Mouse (Mus musculus) liver, embryonic 11.5 days (tissue): ENCODE measurements around the gene Tmc1. TPM values are rescaled to one million over a fixed set of nuclear protein-coding genes. Genes with fewer than 3 reads are reported as not detected.

Source experiments
- ATAC-seq: fragments of 200-750 bp; cut with Nextera tagmentation; replicated peaks from 2 replicates; pipeline ENCODE4 v1.8.0; 2017; ENCODE audit warnings: moderate number of reproducible peaks, mild to moderate bottlenecking, moderate TSS enrichment, moderate library complexity; ENCODE audit not compliant: low FRiP score
- DNase-seq: peaks from one replicate; pipeline ENCODE4 v3.0.0-alpha.2; 2017; ENCODE audit warnings: low spot score
- H3K27ac ChIP-seq: fragments of 300-500 bp; sonication (generic); 2 replicates; pipeline ENCODE4 v1.5.1; 2014; ENCODE audit warnings: mild to moderate bottlenecking, low read depth, low read length, control low read depth
- H3K27me3 ChIP-seq: fragments of 300-500 bp; sonication (generic); replicated peaks from 2 replicates; pipeline ENCODE4 v1.6.1; 2014; ENCODE audit warnings: low read length, mixed read lengths; ENCODE audit not compliant: control insufficient read depth, insufficient read depth
- H3K36me3 ChIP-seq: fragments of 300-500 bp; sonication (generic); 2 replicates; pipeline ENCODE4 v1.6.1; 2014; ENCODE audit warnings: mild to moderate bottlenecking, low read length, moderate library complexity, mixed read lengths; ENCODE audit not compliant: control insufficient read depth, insufficient read depth
- H3K4me1 ChIP-seq: fragments of 300-500 bp; sonication (generic); replicated peaks from 2 replicates; pipeline ENCODE4 v1.6.1; 2014; ENCODE audit warnings: low read length, mixed read lengths; ENCODE audit not compliant: control insufficient read depth, insufficient read depth
- H3K4me2 ChIP-seq: fragments of 300-500 bp; sonication (generic); 2 replicates; pipeline ENCODE4 v1.6.1; 2014; ENCODE audit warnings: mild to moderate bottlenecking, control low read depth, moderate library complexity
- H3K4me3 ChIP-seq: fragments of 300-500 bp; sonication (generic); 2 replicates; pipeline ENCODE4 v1.5.1; 2014; ENCODE audit warnings: low read depth, low read length, control low read depth
- H3K9ac ChIP-seq: fragments of 300-500 bp; sonication (generic); 2 replicates; pipeline ENCODE4 v1.6.1; 2014; ENCODE audit warnings: low read depth, low read length, control low read depth
- H3K9me3 ChIP-seq: fragments of 300-500 bp; sonication (generic); 2 replicates; pipeline ENCODE4 v1.6.1; 2016; ENCODE audit warnings: low read length, inconsistent platforms, mixed read lengths; ENCODE audit not compliant: control insufficient read depth
- WGBS: fragments of 180-500 bp; shearing (Covaris S2); extraction: QIAGEN DNeasy Blood & Tissue Kit; methylation state at CpG from one replicate; pipeline ENCODE4 v1.1.7; 2014; 5-methylcytosine and 5-hydroxymethylcytosine counted together
- polyA plus RNA-seq: library from polyadenylated mRNA; unstranded; fragments of >200 nt; fragmentation: Nextera tagmentation; extraction: Ambion mirVana; gene quantifications from 2 replicates; pipeline ENCODE4 v1.2.1, GENCODE M21; 2014

The Tmc1 gene
- polyA plus RNA-seq, 1 experiment from 2014 or later, result 0.04 TPM

DNA sequence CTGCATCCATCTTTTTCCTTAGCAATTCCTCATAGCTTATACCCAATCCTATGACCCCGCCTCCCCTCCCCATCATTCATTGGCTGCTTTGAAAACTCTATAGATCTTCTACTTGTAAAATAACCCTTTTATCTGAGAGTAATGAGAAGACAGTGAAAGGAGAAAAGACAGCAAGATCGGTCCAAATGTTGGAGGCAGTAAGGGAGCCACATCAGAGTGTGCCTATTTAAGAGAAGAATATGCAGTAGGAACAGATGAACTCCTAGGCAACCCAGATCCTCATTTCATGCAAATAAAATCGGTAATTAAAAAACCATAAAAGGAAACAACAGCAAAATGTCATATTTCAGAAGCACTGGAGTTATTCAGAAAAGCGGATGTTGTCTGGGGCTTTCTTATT is 35.8 kb downstream of the Tmc1 start:
- Histone ChIP-seq H3K4me3 (no peak overlapping the region), H3K27ac (no peak overlapping the region), H3K36me3 (no peaks in the 10 kb centered on the region), H3K4me2 (no peak overlapping the region), H3K4me1 (no peaks in the 10 kb centered on the region), H3K27me3 (no peaks in the 10 kb centered on the region), H3K9me3 (no peaks in the 10 kb centered on the region), H3K9ac (no peak overlapping the region)
- DNase-seq (no peak), ATAC-seq (no peak)
- WGBS, result 78% methylated on average over 4 of the region's 4 CpGs

DNA sequence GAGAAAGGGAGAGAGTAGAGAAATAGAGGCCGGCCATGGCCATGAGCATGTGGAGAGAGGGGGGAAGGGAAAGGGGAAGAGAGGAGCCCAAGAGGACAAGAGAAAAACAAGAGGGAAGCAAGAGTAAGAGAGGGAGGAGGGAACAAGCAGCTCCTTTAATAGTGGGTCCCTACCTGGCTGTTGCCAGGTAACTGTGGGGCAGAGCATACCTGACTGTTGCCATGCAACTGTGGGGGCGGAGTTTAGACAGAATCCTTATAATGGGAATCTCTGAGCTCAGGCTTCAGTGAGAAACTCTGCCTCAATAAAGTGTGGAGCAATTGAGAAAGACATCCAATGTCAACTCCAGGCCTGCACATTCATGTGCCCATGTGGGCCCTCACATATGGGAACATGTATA is 38.9 kb downstream of the Tmc1 start:
- Histone ChIP-seq H3K4me1 (no peaks in the 10 kb centered on the region), H3K27ac (no peak overlapping the region), H3K9me3 (no peaks in the 10 kb centered on the region), H3K4me3 (no peak overlapping the region), H3K9ac (no peak overlapping the region), H3K4me2 (no peak overlapping the region), H3K36me3 (no peaks in the 10 kb centered on the region), H3K27me3 (no peaks in the 10 kb centered on the region)
- DNase-seq (no peak), ATAC-seq (no peak)
- 89% methylated on average over 2 of the region's 2 CpGs for WGBS

DNA sequence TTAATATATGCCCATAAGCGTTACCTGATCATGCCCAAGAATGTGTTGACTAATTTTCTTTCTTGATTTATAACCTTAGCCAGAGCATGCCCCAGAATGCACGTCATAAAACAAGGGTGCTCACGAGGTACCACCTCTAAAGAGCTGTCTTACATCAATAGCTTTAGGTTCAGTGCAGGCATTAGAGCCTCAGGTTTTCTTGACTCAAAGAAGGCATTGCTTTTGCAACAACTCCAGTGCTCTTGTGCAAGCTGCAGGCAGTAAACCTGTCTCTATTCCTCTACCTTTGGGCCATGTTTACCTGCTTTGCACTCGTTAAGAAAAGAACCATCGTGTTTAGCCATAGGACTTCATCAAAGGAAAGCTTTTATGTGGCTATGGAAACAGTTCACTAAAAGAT is 43.6 kb downstream of the Tmc1 start:
- Histone ChIP-seq H3K36me3 (no peaks in the 10 kb centered on the region), H3K27me3 (no peaks in the 10 kb centered on the region), H3K4me2 (no peak overlapping the region), H3K9me3 (no peaks in the 10 kb centered on the region), H3K4me1 (no peaks in the 10 kb centered on the region), H3K4me3 (no peak overlapping the region), H3K27ac (no peak overlapping the region), H3K9ac (no peak overlapping the region)
- 74% methylated on average over 5 of the region's 5 CpGs for WGBS
- ATAC-seq (no peak), DNase-seq (no peak)

DNA sequence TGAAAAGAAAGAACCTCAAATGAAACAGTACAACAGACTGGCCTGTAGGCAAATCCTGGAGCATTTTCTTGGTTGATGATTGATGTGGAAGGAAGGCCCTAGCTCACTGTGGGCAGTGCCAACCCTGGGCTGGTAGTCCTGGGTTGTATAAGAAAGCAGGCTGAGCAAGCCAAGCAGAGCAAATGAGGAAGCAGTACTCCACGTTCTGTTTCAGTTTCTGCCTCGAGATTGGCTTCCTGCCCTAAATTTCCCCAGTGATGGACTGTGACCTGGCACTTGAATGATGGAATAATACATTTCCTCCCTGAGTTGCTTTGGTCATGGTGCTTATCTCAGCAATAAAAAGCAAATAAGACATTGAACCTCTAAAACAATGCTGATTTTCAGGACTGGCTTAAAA is 72.8 kb downstream of the Tmc1 start:
- Histone ChIP-seq H3K27ac (no peak overlapping the region), H3K4me3 (no peak overlapping the region), H3K9ac (no peak overlapping the region), H3K4me2 (no peak overlapping the region), H3K4me1 (no peaks in the 10 kb centered on the region), H3K9me3 (no peaks in the 10 kb centered on the region), H3K36me3 (no peaks in the 10 kb centered on the region), H3K27me3 (no peaks in the 10 kb centered on the region)
- DNase-seq, result no peak
- WGBS, result 60% methylated on average over 2 of the region's 2 CpGs
- no peak for ATAC-seq

DNA sequence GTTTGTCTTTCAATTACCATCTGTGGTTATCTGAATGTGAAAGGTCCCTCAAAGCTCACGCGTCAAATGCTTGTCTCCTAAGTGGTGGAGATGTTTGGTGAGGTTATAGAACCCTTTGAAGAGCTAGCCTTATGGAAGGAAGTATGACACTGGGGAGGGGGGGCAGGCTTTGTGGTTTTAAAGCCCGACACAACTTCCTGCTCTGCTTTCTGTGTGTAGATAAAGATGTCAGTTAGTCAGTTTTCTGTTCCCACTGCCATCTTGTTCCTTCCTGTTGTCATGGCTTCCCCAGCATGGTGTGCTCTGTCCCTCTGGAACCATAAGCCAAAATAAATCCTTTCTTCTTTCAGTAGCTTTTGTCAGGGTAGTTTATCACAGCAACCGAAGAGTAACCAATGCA is 78.1 kb downstream of the Tmc1 start:
- Histone ChIP-seq H3K36me3 (no peaks in the 10 kb centered on the region), H3K4me1 (no peaks in the 10 kb centered on the region), H3K9me3 (no peaks in the 10 kb centered on the region), H3K27me3 (no peaks in the 10 kb centered on the region), H3K4me3 (no peak overlapping the region), H3K9ac (no peak overlapping the region), H3K27ac (no peak overlapping the region), H3K4me2 (no peak overlapping the region)
- no peak for ATAC-seq
- no peak for DNase-seq
- 41% methylated on average over 4 of the region's 4 CpGs for WGBS

DNA sequence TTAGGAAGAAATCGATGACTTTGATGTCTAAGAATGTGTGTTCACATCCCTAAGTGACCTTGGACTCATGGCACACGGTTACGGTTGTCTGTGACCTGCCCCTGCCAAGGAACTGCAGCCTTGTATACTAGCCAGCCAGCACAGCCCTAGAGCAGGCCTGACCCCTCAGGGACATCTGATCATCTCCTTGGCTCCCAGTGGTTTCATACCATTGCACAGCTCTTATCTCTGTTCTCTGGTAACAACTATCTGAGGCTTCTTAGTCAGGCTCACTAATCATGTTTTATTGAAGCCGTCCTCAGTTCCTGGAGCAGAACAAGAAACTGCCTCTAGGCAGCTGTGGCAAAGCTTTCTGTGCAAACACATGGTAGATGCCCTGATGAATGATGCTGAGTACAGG is 92.2 kb downstream of the Tmc1 start:
- no peak overlapping the region for H3K27ac ChIP-seq
- no peaks in the 10 kb centered on the region for H3K4me1 ChIP-seq
- no peaks in the 10 kb centered on the region for H3K27me3 ChIP-seq
- no peak for DNase-seq
- no peak overlapping the region for H3K4me3 ChIP-seq
- ATAC-seq, result no peak
- H3K9ac ChIP-seq, result no peak overlapping the region
- no peaks in the 10 kb centered on the region for H3K9me3 ChIP-seq
- 70% methylated on average over 4 of the region's 4 CpGs for WGBS
- no peak overlapping the region for H3K4me2 ChIP-seq
- no peaks in the 10 kb centered on the region for H3K36me3 ChIP-seq

DNA sequence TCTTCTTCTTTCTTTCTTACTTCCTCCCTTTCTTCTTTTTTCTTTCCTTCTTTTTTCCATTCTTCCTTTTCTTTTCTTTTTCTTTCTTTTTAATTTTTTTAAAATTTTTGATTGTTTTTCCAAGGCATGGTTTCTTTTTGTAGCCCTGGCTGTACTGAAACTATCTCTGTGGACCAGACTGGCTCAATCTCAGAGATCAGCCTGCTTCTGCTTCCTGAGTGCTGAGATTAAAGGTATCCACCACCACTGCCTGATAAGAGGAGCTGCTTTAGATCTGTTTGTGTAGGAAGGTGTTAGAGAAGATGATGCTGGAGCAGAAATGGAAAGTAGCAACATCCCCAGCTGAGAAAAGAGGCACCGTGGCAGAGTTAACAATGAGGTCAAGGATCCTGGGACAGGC is 93.7 kb downstream of the Tmc1 start:
- no peak for ATAC-seq
- 83% methylated on average over 1 of the region's 1 CpGs for WGBS

DNA sequence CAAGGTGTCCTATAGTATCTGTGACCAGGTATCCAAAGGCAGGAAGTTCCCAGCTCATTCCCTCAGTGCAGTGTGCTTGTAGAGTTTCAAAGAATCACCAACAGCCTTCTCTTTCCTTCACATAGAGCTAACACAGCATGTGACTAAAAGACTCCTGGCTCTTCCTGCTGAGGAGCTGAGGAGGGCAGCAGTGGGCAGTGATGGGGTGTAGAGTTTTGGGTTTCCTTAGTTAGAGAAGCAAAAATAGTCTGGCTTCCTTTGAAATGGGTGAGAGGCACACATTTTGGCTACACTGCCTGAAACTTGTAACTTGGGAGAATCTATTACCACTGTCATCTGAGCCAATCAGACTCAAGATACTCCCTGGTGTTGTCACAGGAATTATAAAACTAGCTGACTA is 96.2 kb downstream of the Tmc1 start:
- H3K27ac ChIP-seq, result no peak overlapping the region
- H3K4me2 ChIP-seq, result no peak overlapping the region
- H3K36me3 ChIP-seq, result no peaks in the 10 kb centered on the region
- H3K9me3 ChIP-seq, result no peaks in the 10 kb centered on the region
- H3K27me3 ChIP-seq, result no peaks in the 10 kb centered on the region
- H3K4me1 ChIP-seq, result no peaks in the 10 kb centered on the region
- H3K9ac ChIP-seq, result no peak overlapping the region
- H3K4me3 ChIP-seq, result no peak overlapping the region
- DNase-seq, result no peak
- no peak for ATAC-seq

More for the DNA sequence above, 93.7 kb downstream of the Tmc1 start:
- Histone ChIP-seq H3K4me2 (no peak overlapping the region), H3K27me3 (no peaks in the 10 kb centered on the region), H3K36me3 (no peaks in the 10 kb centered on the region), H3K4me3 (no peak overlapping the region), H3K9me3 (no peaks in the 10 kb centered on the region), H3K27ac (no peak overlapping the region), H3K9ac (no peak overlapping the region), H3K4me1 (no peaks in the 10 kb centered on the region)
- no peak for DNase-seq

DNA sequence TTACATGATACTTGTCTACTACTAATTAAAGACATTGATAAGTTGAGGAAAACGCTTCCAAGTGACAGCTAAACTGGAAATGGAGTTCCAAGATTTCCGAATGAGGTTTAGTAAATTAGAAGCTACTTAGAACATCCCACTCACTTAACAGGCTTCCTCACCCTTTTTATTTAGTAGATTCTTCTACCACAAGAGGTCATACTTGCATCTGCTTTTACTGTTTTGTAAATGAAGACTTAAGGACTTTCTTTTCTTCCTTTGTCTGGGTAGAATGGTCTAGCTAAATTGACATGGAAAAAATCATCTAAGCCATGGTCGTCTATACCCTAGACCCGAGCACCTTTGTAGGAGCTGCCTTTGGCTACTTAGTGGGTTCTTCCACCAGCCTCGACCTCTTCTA is 105.1 kb downstream of the Tmc1 start:
- no peaks in the 10 kb centered on the region for H3K9me3 ChIP-seq
- no peak overlapping the region for H3K27ac ChIP-seq
- no peak for ATAC-seq
- H3K4me3 ChIP-seq, result no peak overlapping the region
- WGBS, result 60% methylated on average over 5 of the region's 5 CpGs
- H3K4me1 ChIP-seq, result no peaks in the 10 kb centered on the region
- DNase-seq, result no peak
- no peak overlapping the region for H3K9ac ChIP-seq
- H3K4me2 ChIP-seq, result no peak overlapping the region
- no peaks in the 10 kb centered on the region for H3K27me3 ChIP-seq
- H3K36me3 ChIP-seq, result no peaks in the 10 kb centered on the region
